Mouse (Mus musculus) c-Kit-positive CD71-positive TER-119-positive erythroid progenitor cells, embryonic 14.5 days (primary cell): ENCODE measurements around the gene Frmd4b.
"Not testable (repeated sequence)": the region's sequence is repeated elsewhere in the genome, so short reads cannot be mapped to it uniquely, and the experiment has no call there.

Experiments
- DNase-seq: peaks from one replicate; pipeline ENCODE4 v3.0.0-alpha.2; 2013; ENCODE audit warnings: low spot score

Gene Frmd4b

GRCm38 (mm10) chr6:97472873-97473550 lies 144.3 kb downstream of the Frmd4b start:
- no peak for DNase-seq

GRCm38 (mm10) chr6:97463898-97464524 lies 153.3 kb downstream of the Frmd4b start:
- no peak for DNase-seq

GRCm38 (mm10) chr6:97462421-97462820 lies 154.9 kb downstream of the Frmd4b start:
- DNase-seq: no peak

GRCm38 (mm10) chr6:97459112-97459511 lies 158.2 kb downstream of the Frmd4b start:
- DNase-seq: no peak

- DNase-seq: no peak
Measured at GRCm38 (mm10) chr6:97458358-97458757, 159.0 kb downstream of the Frmd4b start.

DNA sequence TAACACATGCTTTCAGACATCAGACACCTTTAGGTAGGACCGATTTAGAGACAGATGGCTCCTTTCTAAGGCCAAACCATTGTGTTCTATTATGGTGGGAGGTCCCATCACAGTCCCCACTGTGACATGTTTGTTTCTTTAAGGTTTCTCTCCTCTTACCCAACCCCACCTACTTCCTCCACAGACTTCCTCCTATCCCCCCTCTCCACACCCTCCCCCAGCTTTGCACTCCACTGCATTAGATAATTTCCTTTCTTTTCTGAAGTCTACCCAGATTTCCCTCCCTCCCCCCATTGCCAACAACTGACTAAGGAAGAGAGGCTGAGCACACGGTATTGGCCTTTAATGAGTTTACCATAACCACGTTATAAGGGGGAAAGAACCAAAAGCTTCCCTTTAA lies 159.4 kb downstream of the Frmd4b start:
- DNase-seq: no peak

GRCm38 (mm10) chr6:97457210-97457609 lies 160.1 kb downstream of the Frmd4b start:
- no peak for DNase-seq

GRCm38 (mm10) chr6:97452223-97452622 lies 165.1 kb downstream of the Frmd4b start:
- no peak for DNase-seq

GRCm38 (mm10) chr6:97449806-97450205 lies 167.5 kb downstream of the Frmd4b start:
- no peak for DNase-seq

DNA sequence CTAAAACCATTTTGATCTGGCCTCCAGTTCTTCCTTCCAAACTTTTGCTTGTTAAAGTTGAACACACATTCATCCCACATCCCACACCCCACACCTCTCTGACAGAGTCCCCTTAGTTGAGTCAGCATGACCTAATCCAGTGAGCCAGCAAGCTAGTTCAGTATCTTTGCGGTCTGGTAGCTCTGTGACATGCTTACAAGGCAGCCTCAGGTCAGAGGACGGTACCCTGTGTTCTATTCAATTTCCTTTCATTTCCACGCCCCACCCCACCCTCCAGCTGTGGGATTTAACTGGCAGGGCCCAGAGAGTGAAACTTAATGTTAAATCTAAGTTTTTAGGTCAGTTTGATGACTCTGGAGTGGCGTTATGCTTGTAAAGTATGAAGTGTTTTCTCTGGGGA lies 170.3 kb downstream of the Frmd4b start:
- DNase-seq: no peak

GRCm38 (mm10) chr6:97444145-97444544 lies 173.2 kb downstream of the Frmd4b start:
- DNase-seq: no peak

GRCm38 (mm10) chr6:97443522-97443921 lies 173.8 kb downstream of the Frmd4b start:
- no peak for DNase-seq

- no peak for DNase-seq
Measured at GRCm38 (mm10) chr6:97441357-97441756, 176.0 kb downstream of the Frmd4b start.

DNA sequence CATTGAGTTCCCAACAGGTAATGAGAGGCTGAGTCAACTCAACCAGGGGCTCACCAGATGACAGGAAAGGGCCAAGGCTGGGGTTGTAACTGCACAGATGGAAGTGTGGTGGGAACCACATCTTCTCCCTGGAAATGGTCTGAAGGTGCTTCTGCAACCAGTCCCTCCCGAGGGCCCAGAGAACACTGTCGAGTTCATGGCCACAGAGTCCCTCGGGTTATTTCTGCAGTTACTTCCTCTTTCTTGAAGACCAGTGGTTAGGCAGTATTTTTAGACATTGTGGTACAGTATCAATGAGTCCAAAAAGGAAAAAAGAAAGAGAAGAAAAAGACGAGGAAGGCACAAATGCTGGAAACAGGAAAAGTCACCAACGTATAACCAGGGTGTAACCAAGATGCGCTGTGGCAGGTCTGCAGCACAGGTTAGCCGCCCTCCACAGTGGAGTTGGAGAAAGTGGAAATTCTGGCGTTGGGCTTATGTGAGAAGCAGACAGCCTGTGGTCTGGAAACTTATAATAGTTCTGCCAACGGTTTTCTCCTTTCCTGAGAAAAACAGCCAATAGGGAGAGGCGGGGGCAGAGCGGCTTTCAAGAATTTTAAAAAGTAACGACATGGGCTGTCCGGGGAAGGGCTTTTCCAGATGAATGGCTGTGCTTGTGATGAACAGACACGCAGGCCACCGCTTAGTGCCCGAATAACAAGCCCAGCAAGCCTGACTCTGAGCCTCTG lies 178.3 kb downstream of the Frmd4b start:
- no peak for DNase-seq

DNA sequence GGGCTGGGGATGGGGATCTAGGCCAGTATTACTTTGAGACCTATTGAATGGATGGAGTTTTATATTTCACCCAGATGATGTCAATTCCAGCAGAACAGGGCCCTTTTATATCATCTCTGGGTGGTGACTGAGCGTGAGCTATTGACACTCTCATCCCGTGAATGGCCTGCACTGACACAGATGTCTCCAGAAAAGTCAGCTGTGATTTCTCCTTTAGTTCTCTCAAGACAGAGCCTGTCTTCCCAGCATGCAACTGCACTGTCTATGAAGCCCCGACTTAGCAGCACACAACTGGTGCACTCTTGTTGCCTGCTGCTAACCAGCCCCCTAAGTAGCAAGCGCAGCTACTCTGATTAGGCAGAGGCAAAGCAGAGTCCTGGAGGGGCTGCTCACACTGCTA lies 182.6 kb downstream of the Frmd4b start:
- no peak for DNase-seq

DNA sequence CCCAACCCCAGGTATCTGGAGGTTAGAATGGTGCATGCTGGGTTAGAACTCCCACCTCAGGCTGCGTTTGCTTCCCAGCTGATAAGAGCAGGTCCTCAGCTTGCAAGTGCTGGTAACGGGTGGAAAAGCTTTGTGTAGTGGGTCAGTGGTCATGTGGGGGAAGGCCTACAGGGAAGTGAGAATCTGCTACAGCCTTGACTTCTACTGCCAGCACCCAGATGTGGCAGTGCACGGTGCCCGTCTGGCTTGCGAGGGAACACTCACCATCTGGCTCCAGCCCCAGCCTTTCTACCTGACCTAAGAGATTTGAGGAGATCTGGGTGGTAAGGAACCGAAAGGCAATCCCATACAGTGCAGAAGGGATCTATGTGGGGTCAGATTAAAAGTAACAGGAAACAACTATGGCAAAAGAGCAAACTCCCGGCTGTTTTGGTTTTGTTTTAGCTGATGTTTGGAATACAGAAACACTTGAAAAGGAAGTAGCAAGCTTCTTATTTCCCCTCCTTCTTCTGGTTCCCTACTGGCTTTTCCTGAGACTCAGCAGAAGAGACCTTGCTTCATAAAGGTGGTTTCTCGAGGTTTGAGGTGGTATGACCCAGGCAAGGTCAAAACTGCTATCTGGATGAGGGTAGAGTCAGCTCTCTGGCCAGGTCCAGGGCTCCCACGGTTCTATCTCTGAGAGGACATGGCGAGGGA lies 185.9 kb downstream of the Frmd4b start:
- no peak for DNase-seq

GRCm38 (mm10) chr6:97430519-97430918 lies 186.8 kb downstream of the Frmd4b start:
- DNase-seq: no peak

GRCm38 (mm10) chr6:97429688-97430343 lies 187.5 kb downstream of the Frmd4b start:
- DNase-seq: no peak

- DNase-seq: peak; percentile 49
Measured at GRCm38 (mm10) chr6:97419771-97420446, 197.4 kb downstream of the Frmd4b start.

DNA sequence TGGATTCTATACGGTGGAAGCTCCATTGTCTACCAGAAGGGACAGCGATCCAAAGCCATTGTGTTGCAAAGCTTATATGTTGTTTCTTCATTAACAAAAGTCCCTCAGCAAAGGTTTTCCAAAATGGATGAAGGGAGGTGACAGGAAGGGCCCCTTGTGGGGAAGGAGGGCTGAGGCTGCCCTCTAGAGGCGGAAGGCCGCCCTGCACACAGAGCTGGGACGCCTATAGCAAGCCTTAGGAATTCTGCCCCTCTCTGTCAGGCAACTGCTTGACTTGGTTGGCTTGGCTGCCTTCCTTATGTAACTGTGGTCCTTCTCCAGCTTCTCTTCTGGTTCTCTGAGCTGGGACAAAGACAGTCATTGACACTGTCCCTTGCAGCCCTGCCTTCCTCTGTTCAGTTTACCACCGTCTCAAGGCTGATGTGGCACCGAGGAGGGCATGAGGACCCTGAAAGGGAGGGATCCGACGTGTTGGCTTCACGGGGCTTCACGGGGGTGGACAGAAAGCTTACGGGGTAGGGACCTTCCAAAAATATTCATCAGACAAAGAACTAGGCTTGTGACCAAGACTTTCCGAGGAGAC lies 200.3 kb downstream of the Frmd4b start:
- peak; percentile 40 for DNase-seq

- DNase-seq: not testable (repeated sequence)
Measured at GRCm38 (mm10) chr6:97415578-97415977, 201.8 kb downstream of the Frmd4b start.
